Mouse (Mus musculus) stomach, embryonic 14.5 days (tissue): ENCODE results near the gene Gm20388. TPM values are rescaled to one million over a fixed set of nuclear protein-coding genes. Genes with fewer than 3 reads are reported as not detected.

Experiments used
- ATAC-seq: fragments of 200-750 bp; cut with Nextera tagmentation; 2 replicates; pipeline ENCODE4 v1.8.0; 2017; ENCODE audit warnings: low read depth, moderate TSS enrichment; ENCODE audit not compliant: insufficient number of reproducible peaks, insufficient read depth, low FRiP score
- H3K27ac ChIP-seq: fragments of 300-500 bp; sonication (generic); 2 replicates; pipeline ENCODE4 v1.5.1; 2014; ENCODE audit warnings: mild to moderate bottlenecking, low read length, moderate library complexity, mixed read lengths
- H3K27me3 ChIP-seq: fragments of 300-500 bp; sonication (generic); 2 replicates; pipeline ENCODE4 v1.6.1; 2014; ENCODE audit warnings: low read length, control low read depth, mixed read lengths; ENCODE audit not compliant: control insufficient read depth, insufficient read depth
- H3K36me3 ChIP-seq: fragments of 300-500 bp; sonication (generic); 2 replicates; pipeline ENCODE4 v1.6.1; 2014; ENCODE audit warnings: mild to moderate bottlenecking, control low read depth, low read length, moderate library complexity, mixed read lengths; ENCODE audit not compliant: control insufficient read depth, insufficient read depth
- H3K4me1 ChIP-seq: fragments of 300-500 bp; sonication (generic); 2 replicates; pipeline ENCODE4 v1.6.1; 2014; ENCODE audit warnings: low read length, control low read depth, mixed read lengths; ENCODE audit not compliant: control insufficient read depth, insufficient read depth
- H3K4me2 ChIP-seq: fragments of 300-500 bp; sonication (generic); replicated peaks from 2 replicates; pipeline ENCODE4 v1.6.1; 2014; ENCODE audit warnings: low read depth, low read length, control low read depth
- H3K4me3 ChIP-seq: fragments of 300-500 bp; sonication (generic); 2 replicates; pipeline ENCODE4 v1.5.1; 2014; ENCODE audit warnings: low read depth, low read length, control low read depth
- H3K9ac ChIP-seq: fragments of 300-500 bp; sonication (generic); replicated peaks from 2 replicates; pipeline ENCODE4 v1.6.1; 2014; ENCODE audit warnings: low read depth, mild to moderate bottlenecking, control low read depth, low read length, moderate library complexity, mixed read lengths
- H3K9me3 ChIP-seq: fragments of 300-500 bp; sonication (generic); 2 replicates; pipeline ENCODE4 v1.6.1; 2016; ENCODE audit warnings: low read depth, low read length, control low read depth; ENCODE audit not compliant: control insufficient read depth
- WGBS: fragments of 180-500 bp; shearing (Covaris S2); extraction: QIAGEN DNeasy Blood & Tissue Kit; methylation state at CpG from one replicate; pipeline ENCODE4 v1.1.7; 2014; 5-methylcytosine and 5-hydroxymethylcytosine counted together
- polyA plus RNA-seq: library from polyadenylated mRNA; unstranded; fragments of >200 nt; fragmentation: Nextera tagmentation; extraction: Ambion mirVana; gene quantifications from 2 replicates; pipeline ENCODE4 v1.2.1, GENCODE M21; 2014

Gene Gm20388
- polyA plus RNA-seq, 1 experiment from 2014 or later = 11.4 TPM

DNA sequence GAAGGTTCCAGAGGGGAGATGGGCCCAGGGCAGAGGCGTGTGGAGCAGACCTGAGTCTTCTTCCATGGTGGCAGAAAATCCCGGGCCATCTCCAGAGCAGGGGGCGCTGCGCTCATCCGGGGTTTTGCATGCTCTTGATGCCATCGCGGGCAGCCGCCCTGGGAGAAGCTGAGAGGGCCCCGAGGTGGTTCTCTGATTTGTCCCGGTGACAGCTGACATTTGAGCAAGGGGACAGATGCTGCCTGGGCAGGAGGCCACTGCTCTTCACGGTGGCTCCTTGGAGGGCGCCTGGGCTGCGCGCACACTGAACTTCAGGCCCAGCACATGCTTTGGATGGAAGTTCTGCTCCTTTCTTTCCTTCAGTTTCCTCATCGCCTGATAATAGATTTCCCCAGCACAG is 2207.9 kb downstream of the Gm20388 start:
- Histone ChIP-seq H3K4me3 (no peak overlapping the region), H3K27me3 (no peaks in the 10 kb centered on the region), H3K4me1 (no peaks in the 10 kb centered on the region), H3K27ac (no peak overlapping the region), H3K9me3 (no peaks in the 10 kb centered on the region), H3K9ac (no peak overlapping the region), H3K4me2 (no peak overlapping the region), H3K36me3 (no peaks in the 10 kb centered on the region)
- ATAC-seq = no peak
- whole genome bisulfite sequencing = 79% methylated on average over 15 of the region's 15 CpGs

GRCm38 (mm10) chr8:122124326-122124725 is 2213.7 kb downstream of the Gm20388 start:
- H3K4me2 ChIP-seq = no peak overlapping the region
- no peak overlapping the region for H3K4me3 ChIP-seq
- no peaks in the 10 kb centered on the region for H3K27me3 ChIP-seq
- peaks cover 2% of the 10 kb centered on the region; the same call in 1 of the 2 replicates for H3K9me3 ChIP-seq
- ATAC-seq = no peak
- no peaks in the 10 kb centered on the region for H3K4me1 ChIP-seq
- no peak overlapping the region for H3K27ac ChIP-seq
- no peak overlapping the region for H3K9ac ChIP-seq
- WGBS = 89% methylated on average over 3 of the region's 3 CpGs
- no peaks in the 10 kb centered on the region for H3K36me3 ChIP-seq

DNA sequence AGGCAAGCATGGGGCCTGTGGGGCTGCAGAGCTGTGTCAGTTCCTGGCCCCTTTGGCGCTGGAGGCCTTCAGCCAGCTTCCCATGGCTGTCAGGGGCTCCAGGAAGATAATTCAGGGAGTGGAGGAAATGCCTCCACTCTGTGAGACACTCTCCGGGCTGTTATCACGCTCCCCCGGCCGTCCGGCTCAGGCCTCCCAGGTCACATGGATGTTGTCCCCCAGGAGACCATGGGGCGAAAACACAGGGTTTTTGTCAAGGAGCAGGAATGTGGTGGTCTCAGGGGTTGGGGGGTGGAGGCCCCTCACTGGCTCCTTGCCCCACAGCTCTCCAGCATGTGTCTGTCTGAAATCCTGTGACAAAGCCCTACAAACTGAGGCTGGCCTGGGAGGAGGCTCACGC is 2216.0 kb downstream of the Gm20388 start:
- Histone ChIP-seq H3K4me2 (no peak overlapping the region), H3K4me3 (no peak overlapping the region), H3K9ac (no peak overlapping the region), H3K9me3 (peaks cover 2% of the 10 kb centered on the region; the same call in 1 of the 2 replicates), H3K27me3 (no peaks in the 10 kb centered on the region), H3K36me3 (no peaks in the 10 kb centered on the region), H3K4me1 (no peaks in the 10 kb centered on the region), H3K27ac (no peak overlapping the region)
- ATAC-seq = no peak
- WGBS = 55% methylated on average over 8 of the region's 8 CpGs

DNA sequence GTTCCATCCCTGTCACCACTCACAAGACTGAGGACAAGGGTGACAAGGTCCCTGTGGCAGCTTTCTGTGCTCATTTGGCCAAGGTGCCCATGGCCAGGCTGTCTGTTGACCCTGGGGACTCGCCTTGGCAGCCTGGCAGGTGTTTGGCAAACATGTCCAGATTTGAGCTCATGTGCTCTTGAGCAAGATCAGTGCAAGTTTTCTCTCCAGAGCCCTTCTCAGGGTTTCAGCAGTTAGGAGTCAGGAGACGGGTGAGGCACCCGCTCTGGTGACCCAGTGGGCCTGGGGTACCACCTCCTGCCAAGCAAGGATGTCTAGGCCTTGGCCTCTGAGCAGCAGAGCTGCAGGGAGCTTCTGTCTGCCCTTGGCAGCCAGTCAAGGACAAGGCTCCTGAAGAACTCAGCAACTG is 2223.5 kb downstream of the Gm20388 start:
- H3K27ac ChIP-seq = no peak overlapping the region
- H3K9ac ChIP-seq = no peak overlapping the region
- no peaks in the 10 kb centered on the region for H3K9me3 ChIP-seq
- H3K27me3 ChIP-seq = no peaks in the 10 kb centered on the region
- 74% methylated on average over 3 of the region's 3 CpGs for WGBS
- H3K4me1 ChIP-seq = no peaks in the 10 kb centered on the region
- no peaks in the 10 kb centered on the region for H3K36me3 ChIP-seq
- no peak overlapping the region for H3K4me2 ChIP-seq
- no peak for ATAC-seq
- H3K4me3 ChIP-seq = no peak overlapping the region

- Histone ChIP-seq H3K4me3 (no peak overlapping the region), H3K27ac (no peak overlapping the region), H3K9ac (no peak overlapping the region), H3K27me3 (no peaks in the 10 kb centered on the region), H3K36me3 (no peaks in the 10 kb centered on the region), H3K4me1 (no peaks in the 10 kb centered on the region), H3K4me2 (no peak overlapping the region), H3K9me3 (no peaks in the 10 kb centered on the region)
- no peak for ATAC-seq
- 62% methylated on average over 5 of the region's 5 CpGs for WGBS
Observed at GRCm38 (mm10) chr8:122135494-122135893, 2224.9 kb downstream of the Gm20388 start.

- Histone ChIP-seq H3K9me3 (no peaks in the 10 kb centered on the region), H3K4me3 (no peak overlapping the region), H3K4me2 (no peak overlapping the region), H3K27ac (no peak overlapping the region), H3K4me1 (no peaks in the 10 kb centered on the region), H3K27me3 (no peaks in the 10 kb centered on the region), H3K9ac (no peak overlapping the region), H3K36me3 (no peaks in the 10 kb centered on the region)
- ATAC-seq = no peak
- WGBS = 34% methylated on average over 5 of the region's 5 CpGs
Observed at GRCm38 (mm10) chr8:122139784-122140183, 2229.1 kb downstream of the Gm20388 start.

GRCm38 (mm10) chr8:122140411-122140810 is 2229.8 kb downstream of the Gm20388 start:
- Histone ChIP-seq H3K4me2 (no peak overlapping the region), H3K9me3 (no peaks in the 10 kb centered on the region), H3K4me3 (no peak overlapping the region), H3K9ac (no peak overlapping the region), H3K27me3 (no peaks in the 10 kb centered on the region), H3K27ac (no peak overlapping the region), H3K4me1 (no peaks in the 10 kb centered on the region), H3K36me3 (no peaks in the 10 kb centered on the region)
- 85% methylated on average over 4 of the region's 4 CpGs for WGBS
- ATAC-seq = no peak

GRCm38 (mm10) chr8:122142428-122142827 is 2231.8 kb downstream of the Gm20388 start:
- H3K27me3 ChIP-seq = no peaks in the 10 kb centered on the region
- H3K9me3 ChIP-seq = no peaks in the 10 kb centered on the region
- no peak overlapping the region for H3K9ac ChIP-seq
- ATAC-seq = no peak
- H3K27ac ChIP-seq = no peak overlapping the region
- no peak overlapping the region for H3K4me2 ChIP-seq
- WGBS = 86% methylated on average over 4 of the region's 4 CpGs
- H3K4me1 ChIP-seq = no peaks in the 10 kb centered on the region
- no peak overlapping the region for H3K4me3 ChIP-seq
- no peaks in the 10 kb centered on the region for H3K36me3 ChIP-seq

DNA sequence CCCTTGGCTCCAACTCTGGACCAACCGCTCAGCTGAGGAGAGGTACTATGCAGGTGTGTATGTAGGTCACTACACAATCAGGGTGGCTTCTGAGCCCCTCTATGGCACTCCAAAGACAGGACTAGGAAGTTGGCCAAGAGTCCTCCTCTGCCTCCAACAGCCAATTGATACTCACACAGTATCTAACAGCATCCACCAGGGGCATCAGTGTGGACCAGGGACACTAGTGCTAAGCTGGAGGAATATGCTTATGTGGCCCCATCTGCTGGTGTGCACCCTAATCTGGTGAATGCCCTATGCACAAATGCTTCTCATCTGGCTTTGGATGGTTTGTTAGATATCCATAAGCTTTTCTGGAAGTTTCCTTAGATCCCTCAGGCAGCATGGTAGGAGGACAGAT is 2232.6 kb downstream of the Gm20388 start:
- H3K27me3 ChIP-seq = no peaks in the 10 kb centered on the region
- H3K36me3 ChIP-seq = no peaks in the 10 kb centered on the region
- no peaks in the 10 kb centered on the region for H3K9me3 ChIP-seq
- H3K9ac ChIP-seq = no peak overlapping the region
- H3K4me3 ChIP-seq = no peak overlapping the region
- ATAC-seq = no peak
- 93% methylated on average over 1 of the region's 1 CpGs for WGBS
- no peaks in the 10 kb centered on the region for H3K4me1 ChIP-seq
- no peak overlapping the region for H3K4me2 ChIP-seq
- H3K27ac ChIP-seq = no peak overlapping the region
